Mouse (Mus musculus): ENCODE data around the gene Tmem88b. TPM values are rescaled to one million over a fixed set of nuclear protein-coding genes. Genes with fewer than 3 reads are reported as not detected.

Tmem88b gene
- polyA plus RNA-seq (2015; fragmentation: Nextera tagmentation; extraction: Ambion mirVana), result 0.93 and 1.2 TPM in 2 replicates

GRCm38 (mm10) chr4:155785819-155786218 is at the start of gene Tmem88b:
TSS of gene Tmem88b (minus strand) at chr4:155785874.
- Histone ChIP-seq H3K36me3 (replicated peaks) (no peaks in the 10 kb centered on the region), H3K27ac (peak within 1 kb of the TSS; percentile 95), H3K27me3 (replicated peaks) (no peaks in the 10 kb centered on the region), H3K4me1 (peaks cover 17% of the 10 kb centered on the region), H3K9me3 (no peaks in the 10 kb centered on the region), H3K4me2 (peak within 1 kb of the TSS; percentile 79), H3K4me3 (peak within 1 kb of the TSS; percentile 69), H3K9ac (no peak within 1 kb of the TSS)
- WGBS, result 67% methylated on average over 5 of the region's 5 CpGs
- ATAC-seq (replicated peaks), result no peak

GRCm38 (mm10) chr4:155833836-155834235 is 48.2 kb upstream of the Tmem88b start:
- Histone ChIP-seq H3K9ac (no peak overlapping the region), H3K4me1 (peaks cover 29% of the 10 kb centered on the region), H3K4me3 (no peak overlapping the region), H3K9me3 (no peaks in the 10 kb centered on the region), H3K4me2 (no peak overlapping the region), H3K27ac (peak overlapping the region; percentile 39; the same call in 1 of the 2 replicates), H3K27me3 (replicated peaks) (no peaks in the 10 kb centered on the region), H3K36me3 (replicated peaks) (no peaks in the 10 kb centered on the region)
- ATAC-seq (replicated peaks), result 0 out of 2 replicates have a peak, but pooled peaks have one; percentile 16
- 33% methylated on average over 2 of the region's 2 CpGs for WGBS

DNA sequence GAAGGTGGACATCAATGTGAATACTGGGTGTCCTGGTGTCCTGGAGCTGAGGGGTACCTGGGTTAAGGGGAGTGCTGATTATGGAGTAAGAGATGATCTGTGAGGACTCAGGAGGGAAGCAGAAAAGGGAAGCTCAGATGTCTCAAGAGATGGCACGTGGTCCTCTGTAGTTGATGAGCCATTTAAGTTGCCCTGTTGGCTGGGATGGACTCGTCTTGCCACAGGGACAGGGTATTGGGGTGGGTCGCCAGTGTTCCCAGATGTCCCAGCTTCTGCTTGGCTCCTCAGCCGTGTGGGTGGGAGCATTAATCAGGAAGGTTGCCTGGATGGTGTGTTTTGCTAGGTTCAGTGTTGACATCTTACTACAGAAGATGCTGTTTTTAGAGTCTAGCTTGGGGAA is 47.6 kb upstream of the Tmem88b start:
- Histone ChIP-seq H3K9me3 (no peaks in the 10 kb centered on the region), H3K4me3 (no peak overlapping the region), H3K9ac (no peak overlapping the region), H3K27ac (no peak overlapping the region), H3K36me3 (replicated peaks) (no peaks in the 10 kb centered on the region), H3K4me2 (no peak overlapping the region), H3K4me1 (peaks cover 29% of the 10 kb centered on the region), H3K27me3 (replicated peaks) (no peaks in the 10 kb centered on the region)
- WGBS, result 87% methylated on average over 4 of the region's 4 CpGs
- ATAC-seq (replicated peaks), result no peak

DNA sequence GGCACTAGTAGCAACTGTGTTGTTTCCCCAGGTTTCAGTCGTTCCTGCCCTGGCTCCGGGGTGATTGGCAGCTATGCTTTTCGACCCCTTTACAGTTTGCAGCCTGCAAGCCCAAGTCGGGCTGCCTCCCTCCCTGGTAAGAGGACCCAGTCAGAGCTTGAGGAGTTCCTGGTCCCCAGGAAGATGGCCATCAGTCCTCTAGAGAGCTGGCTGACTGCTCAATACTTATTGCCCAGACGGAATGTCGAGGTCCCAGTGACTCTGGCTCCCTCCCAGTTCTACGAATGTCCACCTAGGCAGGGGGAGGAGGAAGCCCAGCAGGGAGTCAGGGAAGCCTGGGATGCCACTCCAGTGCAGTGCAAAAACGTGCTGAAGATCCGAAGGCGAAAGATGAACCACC is 46.6 kb upstream of the Tmem88b start:
- H3K36me3 ChIP-seq (replicated peaks), result 0 out of 2 replicates have a peak, but pooled peaks cover 5% of the 10 kb centered on the region
- no peak overlapping the region for H3K27ac ChIP-seq
- H3K4me3 ChIP-seq, result peak overlapping the region; percentile 58
- no peaks in the 10 kb centered on the region for H3K9me3 ChIP-seq
- WGBS, result 57% methylated on average over 10 of the region's 10 CpGs
- peak overlapping the region; percentile 87 for H3K4me2 ChIP-seq
- H3K4me1 ChIP-seq, result peaks cover 29% of the 10 kb centered on the region
- H3K27me3 ChIP-seq (replicated peaks), result no peaks in the 10 kb centered on the region
- no peak for ATAC-seq (replicated peaks)
- H3K9ac ChIP-seq, result peak overlapping the region; percentile 72

GRCm38 (mm10) chr4:155831831-155832230 is 46.2 kb upstream of the Tmem88b start:
- ATAC-seq (replicated peaks), result no peak; the same call in 1 of the 2 replicates

DNA sequence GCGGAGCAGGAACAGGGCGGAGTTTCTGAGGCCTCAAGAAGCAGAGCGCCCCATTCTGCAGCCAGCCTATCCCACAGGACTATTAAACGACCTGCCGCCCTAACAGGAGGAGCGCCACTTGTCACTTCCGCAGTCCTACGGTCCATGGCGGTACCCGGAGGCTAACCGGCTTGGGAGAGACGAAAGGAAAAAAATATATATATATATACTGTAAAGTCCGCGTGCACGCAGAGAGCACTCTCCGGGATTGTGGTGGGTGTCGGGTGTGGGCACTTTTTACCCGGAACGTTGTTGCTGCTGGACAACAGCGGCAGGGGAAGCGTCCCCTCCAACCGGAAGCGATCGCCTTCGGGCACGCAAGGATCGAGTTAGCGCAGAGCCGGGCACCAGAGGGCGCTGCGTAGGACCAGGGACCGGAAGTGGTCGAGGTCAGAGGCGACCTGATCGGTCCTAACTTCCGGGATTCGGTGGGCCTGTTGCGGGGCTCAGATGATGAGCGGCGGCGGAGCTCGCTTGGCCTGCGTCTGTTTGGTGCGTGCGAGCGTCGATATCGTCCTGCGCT is 45.6 kb upstream of the Tmem88b start, which contains the start of gene Aurkaip1:
Gene Aurkaip1 (plus strand): TSS at position 68 of the 562 bp plus-strand sequence.
- Histone ChIP-seq H3K27ac (peak within 1 kb of the TSS; percentile 89), H3K9ac (peak within 1 kb of the TSS; percentile 72), H3K4me3 (peak within 1 kb of the TSS; percentile 58), H3K4me1 (peaks cover 29% of the 10 kb centered on the region), H3K9me3 (no peaks in the 10 kb centered on the region), H3K4me2 (peak within 1 kb of the TSS; percentile 87), H3K36me3 (replicated peaks) (0 out of 2 replicates have a peak, but pooled peaks cover 5% of the 10 kb centered on the region), H3K27me3 (replicated peaks) (no peaks in the 10 kb centered on the region)
- WGBS, result under 1% methylated on average over 49 of the region's 49 CpGs
- peak; percentile 94 for ATAC-seq (replicated peaks)

More at GRCm38 (mm10) chr4:155831831-155832230, 46.2 kb upstream of the Tmem88b start:
- peak overlapping the region; percentile 89 for H3K27ac ChIP-seq
- no peaks in the 10 kb centered on the region for H3K9me3 ChIP-seq
- H3K4me2 ChIP-seq, result peak overlapping the region; percentile 87
- WGBS, result under 1% methylated on average over 25 of the region's 25 CpGs
- peaks cover 29% of the 10 kb centered on the region for H3K4me1 ChIP-seq
- H3K27me3 ChIP-seq (replicated peaks), result no peaks in the 10 kb centered on the region
- peak overlapping the region; percentile 58 for H3K4me3 ChIP-seq
- H3K36me3 ChIP-seq (replicated peaks), result 0 out of 2 replicates have a peak, but pooled peaks cover 5% of the 10 kb centered on the region
- peak overlapping the region; percentile 72 for H3K9ac ChIP-seq

- WGBS, result 56% methylated on average over 8 of the region's 8 CpGs
- no peak for ATAC-seq (replicated peaks)
- H3K4me3 ChIP-seq, result peak overlapping the region; percentile 58; the same call in 1 of the 2 replicates
- no peaks in the 10 kb centered on the region for H3K27me3 ChIP-seq (replicated peaks)
- 0 out of 2 replicates have a peak, but pooled peaks cover 6% of the 10 kb centered on the region for H3K36me3 ChIP-seq (replicated peaks)
- H3K9me3 ChIP-seq, result no peaks in the 10 kb centered on the region
- peak overlapping the region; percentile 89 for H3K27ac ChIP-seq
- peaks cover 29% of the 10 kb centered on the region for H3K4me1 ChIP-seq
- no peak overlapping the region for H3K9ac ChIP-seq
- H3K4me2 ChIP-seq, result peak overlapping the region; percentile 87
Measured at GRCm38 (mm10) chr4:155830596-155830995, 44.9 kb upstream of the Tmem88b start.

DNA sequence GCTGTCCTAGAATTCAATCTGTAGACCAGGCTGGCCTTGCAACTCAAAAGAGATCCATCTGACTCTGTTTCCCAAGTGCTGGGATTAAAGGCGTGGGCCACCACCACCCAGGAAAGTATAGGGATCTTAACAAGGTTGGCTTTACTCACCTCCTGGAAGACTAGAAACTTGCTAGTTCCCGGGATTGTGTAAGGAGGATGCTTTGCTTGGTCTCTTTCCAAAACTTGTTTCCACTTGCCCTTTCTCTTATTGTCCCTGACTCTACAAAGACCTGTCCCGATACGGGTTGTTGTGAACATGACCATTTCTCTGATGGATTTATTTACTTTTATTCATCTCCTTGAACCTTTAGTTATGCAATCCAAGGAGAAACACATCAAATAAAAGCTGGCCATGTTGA is 44.2 kb upstream of the Tmem88b start:
- no peak for ATAC-seq (replicated peaks)
- no peak overlapping the region for H3K4me3 ChIP-seq
- H3K9me3 ChIP-seq, result no peaks in the 10 kb centered on the region
- peaks cover 29% of the 10 kb centered on the region for H3K4me1 ChIP-seq
- 92% methylated on average over 4 of the region's 4 CpGs for WGBS
- peaks cover 12% of the 10 kb centered on the region for H3K36me3 ChIP-seq (replicated peaks)
- no peak overlapping the region for H3K4me2 ChIP-seq
- H3K9ac ChIP-seq, result no peak overlapping the region
- H3K27ac ChIP-seq, result no peak overlapping the region
- no peaks in the 10 kb centered on the region for H3K27me3 ChIP-seq (replicated peaks)

GRCm38 (mm10) chr4:155823443-155823842 is 37.8 kb upstream of the Tmem88b start:
- Histone ChIP-seq H3K4me2 (no peak overlapping the region), H3K36me3 (replicated peaks) (peaks cover 72% of the 10 kb centered on the region), H3K9me3 (no peaks in the 10 kb centered on the region), H3K27ac (no peak overlapping the region), H3K27me3 (replicated peaks) (no peaks in the 10 kb centered on the region), H3K4me1 (no peaks in the 10 kb centered on the region), H3K4me3 (no peak overlapping the region), H3K9ac (no peak overlapping the region)
- no peak for ATAC-seq (replicated peaks)
- 96% methylated on average over 16 of the region's 16 CpGs for WGBS

DNA sequence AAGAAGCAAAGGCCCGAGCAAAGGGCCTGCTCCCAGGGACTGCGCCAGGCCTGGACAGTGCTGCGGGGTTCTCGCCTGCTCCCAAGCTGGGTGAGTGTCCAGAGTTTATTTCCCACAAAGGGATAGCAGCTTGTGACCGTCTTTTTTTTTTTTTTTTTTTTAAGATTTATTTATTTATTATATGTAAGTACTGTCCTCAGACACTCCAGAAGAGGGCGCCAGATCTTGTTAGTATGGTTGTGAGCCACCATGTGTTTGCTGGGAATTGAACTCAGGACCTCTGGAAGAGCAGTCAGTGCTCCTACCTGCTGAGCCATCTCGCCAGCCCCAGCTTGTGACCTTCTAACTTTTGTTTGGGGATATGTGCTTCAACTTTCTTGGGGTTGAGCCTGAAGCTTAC is 35.4 kb upstream of the Tmem88b start:
- WGBS, result 80% methylated on average over 7 of the region's 7 CpGs
- ATAC-seq (replicated peaks), result no peak
- no peak overlapping the region for H3K27ac ChIP-seq

DNA sequence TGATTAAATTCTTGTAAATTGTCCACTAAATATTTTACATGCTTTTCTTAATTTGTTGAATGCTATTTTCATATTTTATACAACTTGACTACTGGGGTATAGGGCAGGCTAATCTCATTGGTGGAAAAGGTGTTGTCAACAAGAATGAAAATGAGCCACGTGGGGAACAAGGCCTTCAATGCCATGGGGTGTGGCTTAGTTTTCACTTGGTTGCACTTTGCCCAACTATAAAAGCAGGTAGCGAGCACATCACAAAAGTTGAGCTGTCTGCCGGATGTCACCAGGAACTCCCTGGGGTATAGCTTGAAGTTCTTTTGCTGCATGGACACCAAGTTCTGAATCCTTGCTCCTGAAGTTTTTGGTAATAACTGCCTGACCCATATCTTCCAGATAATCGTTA is 31.9 kb upstream of the Tmem88b start:
- no peak overlapping the region for H3K4me2 ChIP-seq
- H3K27ac ChIP-seq, result no peak overlapping the region
- peaks cover 18% of the 10 kb centered on the region for H3K4me1 ChIP-seq
- H3K27me3 ChIP-seq (replicated peaks), result no peaks in the 10 kb centered on the region
- H3K9me3 ChIP-seq, result no peaks in the 10 kb centered on the region
- peaks cover 56% of the 10 kb centered on the region for H3K36me3 ChIP-seq (replicated peaks)
- WGBS, result 85% methylated on average over 4 of the region's 4 CpGs
- no peak overlapping the region for H3K4me3 ChIP-seq
- no peak for ATAC-seq (replicated peaks)
- no peak overlapping the region for H3K9ac ChIP-seq

More for the DNA sequence above, 35.4 kb upstream of the Tmem88b start:
- Histone ChIP-seq H3K27me3 (replicated peaks) (no peaks in the 10 kb centered on the region), H3K4me1 (no peaks in the 10 kb centered on the region), H3K9ac (no peak overlapping the region), H3K36me3 (replicated peaks) (peaks cover 80% of the 10 kb centered on the region), H3K9me3 (no peaks in the 10 kb centered on the region), H3K4me3 (no peak overlapping the region), H3K4me2 (no peak overlapping the region)

GRCm38 (mm10) chr4:155812665-155813181 is 27.0 kb upstream of the Tmem88b start:
- H3K9ac ChIP-seq, result peak overlapping the region; percentile 88
- peaks cover 38% of the 10 kb centered on the region for H3K36me3 ChIP-seq (replicated peaks)
- peak; percentile 61 for ATAC-seq (replicated peaks)
- peak overlapping the region; percentile 65 for H3K4me2 ChIP-seq
- no peaks in the 10 kb centered on the region for H3K9me3 ChIP-seq
- peak overlapping the region; percentile 89 for H3K27ac ChIP-seq
- no peaks in the 10 kb centered on the region for H3K27me3 ChIP-seq (replicated peaks)
- H3K4me1 ChIP-seq, result peaks cover 26% of the 10 kb centered on the region
- peak overlapping the region; percentile 89 for H3K4me3 ChIP-seq
- under 1% methylated on average over 49 of the region's 49 CpGs for WGBS

Data from midbrain, embryonic 15.5 days (tissue).